Mouse (Mus musculus) hindbrain, embryonic 12.5 days (tissue): ENCODE measurements around the gene Bcl2l13. TPM values are rescaled to one million over a fixed set of nuclear protein-coding genes. Genes with fewer than 3 reads are reported as not detected.

Experiments used
- ATAC-seq: fragments of 200-750 bp; cut with Nextera tagmentation; 2 replicates; pipeline ENCODE4 v1.8.0; 2017; ENCODE audit warnings: moderate TSS enrichment; ENCODE audit not compliant: low FRiP score
- H3K27ac ChIP-seq: fragments of 300-500 bp; sonication (generic); 2 replicates; pipeline ENCODE4 v1.5.1; 2016; ENCODE audit warnings: mild to moderate bottlenecking
- H3K27me3 ChIP-seq: fragments of 300-500 bp; sonication (generic); 2 replicates; pipeline ENCODE4 v1.6.1; 2016; ENCODE audit warnings: mild to moderate bottlenecking
- H3K36me3 ChIP-seq: fragments of 300-500 bp; sonication (generic); 2 replicates; pipeline ENCODE4 v1.6.1; 2016; ENCODE audit warnings: mild to moderate bottlenecking
- H3K4me1 ChIP-seq: fragments of 300-500 bp; sonication (generic); 2 replicates; pipeline ENCODE4 v1.6.1; 2016
- H3K4me2 ChIP-seq: fragments of 300-500 bp; sonication (generic); replicated peaks from 2 replicates; pipeline ENCODE4 v1.6.1; 2016; ENCODE audit warnings: mild to moderate bottlenecking
- H3K4me3 ChIP-seq: fragments of 300-500 bp; sonication (generic); 2 replicates; pipeline ENCODE4 v1.5.1; 2016; ENCODE audit warnings: mild to moderate bottlenecking
- H3K9ac ChIP-seq: fragments of 300-500 bp; sonication (generic); 2 replicates; pipeline ENCODE4 v1.6.1; 2016; ENCODE audit warnings: mild to moderate bottlenecking, moderate library complexity
- H3K9me3 ChIP-seq: fragments of 300-500 bp; sonication (generic); replicated peaks from 2 replicates; pipeline ENCODE4 v1.6.1; 2016; ENCODE audit warnings: mild to moderate bottlenecking
- WGBS: fragments of 180-500 bp; shearing (Covaris S2); methylation state at CpG from one replicate; pipeline ENCODE4 v1.1.7; 2016; 5-methylcytosine and 5-hydroxymethylcytosine counted together
- microRNA-seq: library from miRNA; unstranded; fragments of <30 nt; microRNA quantifications from one replicate; pipeline ENCODE4, GENCODE M21; 2017
- polyA plus RNA-seq: library from polyadenylated mRNA; unstranded; fragments of >200 nt; fragmentation: Nextera tagmentation; extraction: Ambion mirVana; gene quantifications from 2 replicates; pipeline ENCODE4 v1.2.1, GENCODE M21; 2016

Bcl2l13 gene
- polyA plus RNA-seq, 1 experiment from 2014 or later = 38.2 TPM

- no peak overlapping the region for H3K4me2 ChIP-seq
- H3K36me3 ChIP-seq = peaks cover 7% of the 10 kb centered on the region
- no peaks in the 10 kb centered on the region for H3K27me3 ChIP-seq
- 81% methylated on average over 3 of the region's 3 CpGs for WGBS
- no peak overlapping the region for H3K4me3 ChIP-seq
- peaks cover 4% of the 10 kb centered on the region; the same call in 1 of the 2 replicates for H3K4me1 ChIP-seq
- no peaks in the 10 kb centered on the region for H3K9me3 ChIP-seq
- no peak overlapping the region for H3K27ac ChIP-seq
- ATAC-seq = no peak
- no peak overlapping the region for H3K9ac ChIP-seq
Measured at GRCm38 (mm10) chr6:120939783-120940182, 103.8 kb downstream of the Bcl2l13 start.

GRCm38 (mm10) chr6:120940446-120941083 lies 104.6 kb downstream of the Bcl2l13 start:
- ATAC-seq = no peak
- 90% methylated on average over 7 of the region's 7 CpGs for WGBS
- H3K4me3 ChIP-seq = no peak overlapping the region
- 0 out of 2 replicates have a peak, but pooled peaks cover 3% of the 10 kb centered on the region for H3K36me3 ChIP-seq
- no peak overlapping the region for H3K4me2 ChIP-seq
- H3K27ac ChIP-seq = no peak overlapping the region
- H3K9me3 ChIP-seq = no peaks in the 10 kb centered on the region
- peaks cover 4% of the 10 kb centered on the region; the same call in 1 of the 2 replicates for H3K4me1 ChIP-seq
- H3K9ac ChIP-seq = no peak overlapping the region
- no peaks in the 10 kb centered on the region for H3K27me3 ChIP-seq

GRCm38 (mm10) chr6:120941084-120941481 lies 105.1 kb downstream of the Bcl2l13 start:
- no peak overlapping the region for H3K27ac ChIP-seq
- no peak overlapping the region for H3K4me3 ChIP-seq
- no peak overlapping the region for H3K9ac ChIP-seq
- H3K27me3 ChIP-seq = no peaks in the 10 kb centered on the region
- peaks cover 4% of the 10 kb centered on the region; the same call in 1 of the 2 replicates for H3K4me1 ChIP-seq
- H3K36me3 ChIP-seq = 0 out of 2 replicates have a peak, but pooled peaks cover 3% of the 10 kb centered on the region
- ATAC-seq = no peak
- H3K4me2 ChIP-seq = no peak overlapping the region
- 81% methylated on average over 7 of the region's 7 CpGs for WGBS
- H3K9me3 ChIP-seq = no peaks in the 10 kb centered on the region

DNA sequence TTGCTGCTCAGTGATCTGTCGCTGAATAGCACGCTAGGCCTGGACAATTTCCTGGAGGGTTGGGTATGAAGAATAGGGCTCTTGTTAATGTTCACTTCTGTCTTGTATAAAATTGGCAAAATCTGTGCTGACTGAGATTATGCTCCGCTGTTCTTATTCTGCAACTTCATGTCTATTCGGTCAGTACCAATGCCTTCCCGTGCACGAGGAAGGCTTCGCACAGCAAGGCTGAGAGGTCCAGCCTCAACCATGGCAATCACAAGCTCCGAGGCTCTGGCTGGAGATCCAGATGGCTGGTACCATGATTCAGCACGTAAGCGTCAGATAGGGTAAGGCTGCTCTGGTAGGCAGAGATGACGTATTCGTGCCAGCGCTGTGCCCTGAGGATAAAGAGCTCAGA lies 105.6 kb downstream of the Bcl2l13 start:
- no peaks in the 10 kb centered on the region for H3K27me3 ChIP-seq
- 0 out of 2 replicates have a peak, but pooled peaks cover 7% of the 10 kb centered on the region for H3K36me3 ChIP-seq
- 94% methylated on average over 13 of the region's 13 CpGs for WGBS
- ATAC-seq = no peak
- H3K4me1 ChIP-seq = peaks cover 4% of the 10 kb centered on the region; the same call in 1 of the 2 replicates
- no peaks in the 10 kb centered on the region for H3K9me3 ChIP-seq
- H3K4me3 ChIP-seq = no peak overlapping the region
- H3K9ac ChIP-seq = no peak overlapping the region
- H3K4me2 ChIP-seq = no peak overlapping the region
- no peak overlapping the region for H3K27ac ChIP-seq

Small RNA genes lying within 50 kb of the gene (microRNA-seq; reads per million reads assigned to microRNA genes)
- not detected for gene Gm25193

Other genes with a start within 250 kb of the Bcl2l13 start
- gene Cecr2, start 169.8 kb upstream of the Bcl2l13 start, polyA plus RNA-seq = 15.2 and 15.7 TPM in 2 replicates
- 2.2 and 2.9 TPM in 2 replicates for gene Slc25a18, start 62.6 kb upstream of the Bcl2l13 start, polyA plus RNA-seq
- gene Atp6v1e1, start 13.4 kb upstream of the Bcl2l13 start, polyA plus RNA-seq = 178 and 180 TPM in 2 replicates
- 17.5 and 19.4 TPM in 2 replicates for gene Bid, start 80.6 kb downstream of the Bcl2l13 start, polyA plus RNA-seq